Mouse (Mus musculus) heart, postnatal 0 days (tissue): Measurements from ENCODE around the gene Snx30.

ENCODE experiments used
- CTCF ChIP-seq: IDR thresholded peaks from 2 replicates; pipeline ENCODE4 v1.5.1; 2016; ENCODE audit warnings: antibody characterized with exemption, control low read depth, low read depth
- EP300 ChIP-seq: IDR thresholded peaks from 2 replicates; pipeline ENCODE4 v1.6.1; 2016; ENCODE audit warnings: antibody characterized with exemption, low read depth

DNA sequence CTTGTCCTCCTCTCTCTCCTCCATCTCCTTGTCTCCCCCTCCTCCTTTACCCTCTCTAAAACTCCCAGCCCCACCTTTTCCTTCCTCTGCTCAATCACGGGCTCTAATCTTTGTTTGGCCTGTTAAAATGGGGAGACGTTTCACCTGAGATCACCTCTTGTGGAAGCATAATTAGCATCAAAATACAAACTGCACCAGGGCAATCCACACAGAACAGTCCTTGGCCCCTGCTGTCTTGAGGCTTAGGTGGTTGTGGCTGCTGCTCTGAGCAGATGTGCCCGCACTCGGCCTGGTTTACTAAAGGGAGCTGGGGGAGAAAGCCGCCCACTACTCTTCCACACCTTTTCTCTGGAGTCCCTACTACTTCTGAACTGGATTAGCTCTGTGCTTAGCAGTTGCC lies 90.4 kb downstream of the Snx30 start:
- TF ChIP-seq CTCF, result no peak
- TF ChIP-seq EP300, result no peak
